Mouse (Mus musculus) cerebellum, adult 11 months (tissue): ENCODE data around the gene Il11.
"Not testable (repeated sequence)": the region's sequence is repeated elsewhere in the genome, so short reads cannot be mapped to it uniquely, and the experiment has no call there.

Source experiments
- DNase-seq: peaks from one replicate; pipeline ENCODE4 v3.0.0; 2022

Gene Il11

GRCm38 (mm10) chr7:4782759-4783158 lies at the start of gene Il11, which contains the start of gene Tmem190:
TSS of gene Il11 (minus strand) at chr7:4782859.
TSS of gene Tmem190 (plus strand) at chr7:4782937.
- DNase-seq: no peak

GRCm38 (mm10) chr7:4830476-4830875 lies 47.8 kb upstream of the Il11 start:
- DNase-seq: no peak

GRCm38 (mm10) chr7:4825365-4825764 lies 42.7 kb upstream of the Il11 start:
- no peak for DNase-seq

- no peak for DNase-seq
These were observed 39.7 kb upstream of the Il11 start for GRCm38 (mm10) chr7:4822162-4822907.

GRCm38 (mm10) chr7:4821690-4822089 lies 39.0 kb upstream of the Il11 start:
- no peak for DNase-seq

GRCm38 (mm10) chr7:4820925-4821324 lies 38.3 kb upstream of the Il11 start:
- DNase-seq: not testable (repeated sequence)

GRCm38 (mm10) chr7:4816559-4816958 lies 33.9 kb upstream of the Il11 start:
- no peak for DNase-seq

GRCm38 (mm10) chr7:4813105-4813791 lies 30.6 kb upstream of the Il11 start:
- no peak for DNase-seq

GRCm38 (mm10) chr7:4812303-4813104 lies 29.8 kb upstream of the Il11 start, which contains the start of gene Ube2s:
TSS of gene Ube2s (minus strand) at chr7:4812590.
- peak; percentile 98 for DNase-seq

GRCm38 (mm10) chr7:4811842-4812302 lies 29.2 kb upstream of the Il11 start:
- DNase-seq: peak; percentile 60

GRCm38 (mm10) chr7:4811131-4811530 lies 28.5 kb upstream of the Il11 start:
- not testable (repeated sequence) for DNase-seq

- DNase-seq: no peak
These were observed 24.1 kb upstream of the Il11 start for GRCm38 (mm10) chr7:4806716-4807115.

- DNase-seq: no peak
These were observed 19.6 kb upstream of the Il11 start for GRCm38 (mm10) chr7:4802247-4802646.

GRCm38 (mm10) chr7:4795767-4796433 lies 13.2 kb upstream of the Il11 start:
- no peak for DNase-seq

GRCm38 (mm10) chr7:4794631-4795168 lies 12.0 kb upstream of the Il11 start:
- DNase-seq: no peak

- DNase-seq: no peak
These were observed 11.0 kb upstream of the Il11 start for GRCm38 (mm10) chr7:4793674-4794073.

GRCm38 (mm10) chr7:4793248-4793647 lies 10.6 kb upstream of the Il11 start:
- DNase-seq: not testable (repeated sequence)

- peak; percentile 90 for DNase-seq
These were observed 9.9 kb upstream of the Il11 start, which contains the start of gene Rpl28 for GRCm38 (mm10) chr7:4792278-4793212. TSS of gene Rpl28 (plus strand) at chr7:4792874.

GRCm38 (mm10) chr7:4789436-4789935 lies 6.8 kb upstream of the Il11 start, which contains the start of gene Tmem238:
TSS of gene Tmem238 (minus strand) at chr7:4789656.
- peak; percentile 76 for DNase-seq
